In the genomic region with DNA sequence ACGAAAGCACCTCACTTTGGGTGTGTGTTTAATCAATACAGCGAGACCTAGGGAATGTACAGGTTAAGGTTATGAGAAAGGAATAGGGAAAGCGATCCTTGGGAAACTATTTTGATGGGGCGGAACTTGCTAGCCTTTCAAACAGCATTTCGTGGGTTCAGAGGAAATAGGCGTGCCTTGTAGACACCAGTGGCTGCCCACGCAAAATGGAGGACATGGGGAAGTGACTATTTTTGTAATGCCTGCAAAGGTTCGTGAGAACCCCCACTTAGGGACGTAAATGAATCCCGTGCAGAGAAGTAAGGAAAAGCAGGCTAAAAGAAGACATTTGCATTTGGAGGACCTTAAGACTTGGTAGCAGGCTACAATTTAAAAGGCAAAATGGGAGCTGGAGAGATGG, we compare ENCODE assay signal across 10 mouse cellular contexts.
DNase-seq lines count a peak whose midpoint lies in the region; ATAC-seq lines count a peak whose summit lies in the region.
"Had no signal": no experiment of that assay in that cellular context is flagged by ENCODE, and none has a peak within 500 bp of the region (broad histone marks: within the 10 kb centered on the region; RNA-seq: fewer than 3 reads in every experiment).

No protein-coding gene starts in this region.

- 0 out of 2 replicates have a peak overlapping the region, but pooled peaks have one; percentile 8 for H3K27ac ChIP-seq in hindbrain, embryonic 11.5 days (ENCODE audit: low read depth, low read length)
- no peak overlapping the region for H3K27ac ChIP-seq in limb, embryonic 15.5 days
- no peak overlapping the region for H3K27ac ChIP-seq in stomach, embryonic 15.5 days

- peak; percentile 50 for DNase-seq in lung, postnatal 36 days
- DNase-seq in lung, postnatal 10 days, result no peak
- DNase-seq in hindbrain, embryonic 11.5 days (ENCODE audit: low spot score), result no peak
- DNase-seq in adrenal gland, postnatal 4 days (ENCODE audit: low spot score in 2 of 2), result no peak
- DNase-seq: cerebellum, adult 8-10 months; kidney, postnatal 25 days had no signal

- H3K9me3 ChIP-seq in hindbrain, embryonic 11.5 days (ENCODE audit: control insufficient read depth, low read length), result no peaks in the 10 kb centered on the region
- H3K9me3 ChIP-seq in limb, embryonic 15.5 days, result no peaks in the 10 kb centered on the region
- no peaks in the 10 kb centered on the region for H3K9me3 ChIP-seq in stomach, embryonic 15.5 days

- no peak for ATAC-seq in hindbrain, embryonic 11.5 days (ENCODE audit: low FRiP score)
- ATAC-seq in limb, embryonic 15.5 days (ENCODE audit: insufficient number of reproducible peaks, low FRiP score, low TSS enrichment, low read depth), result no peak
- ATAC-seq in stomach, embryonic 15.5 days (ENCODE audit: insufficient read depth, low FRiP score, low read depth), result no peak
- no peak for ATAC-seq in granulocyte monocyte progenitor cell, adult 5-6 weeks (replicated peaks; ENCODE audit: poor library complexity, severe bottlenecking)

- no peak overlapping the region for H3K9ac ChIP-seq in hindbrain, embryonic 11.5 days (ENCODE audit: low read depth, low read length)
- no peak overlapping the region for H3K9ac ChIP-seq in limb, embryonic 15.5 days
- H3K9ac ChIP-seq in stomach, embryonic 15.5 days, result no peak overlapping the region
- H3K9ac ChIP-seq: lung, embryonic 14.5 days had no signal

- no peaks in the 10 kb centered on the region for H3K27me3 ChIP-seq in hindbrain, embryonic 11.5 days (ENCODE audit: control insufficient read depth, insufficient read depth, low read length)
- H3K27me3 ChIP-seq in limb, embryonic 15.5 days, result no peaks in the 10 kb centered on the region
- H3K27me3 ChIP-seq in stomach, embryonic 15.5 days (replicated peaks), result no peaks in the 10 kb centered on the region

- no peaks in the 10 kb centered on the region for H3K4me1 ChIP-seq in hindbrain, embryonic 11.5 days (replicated peaks; ENCODE audit: control insufficient read depth, insufficient read depth, low read length)
- 0 out of 2 replicates have a peak, but pooled peaks cover 6% of the 10 kb centered on the region for H3K4me1 ChIP-seq in limb, embryonic 15.5 days
- 0 out of 2 replicates have a peak, but pooled peaks cover 4% of the 10 kb centered on the region for H3K4me1 ChIP-seq in stomach, embryonic 15.5 days

- no peaks in the 10 kb centered on the region for H3K36me3 ChIP-seq in hindbrain, embryonic 11.5 days (ENCODE audit: control insufficient read depth, insufficient read depth, low read length)
- no peaks in the 10 kb centered on the region for H3K36me3 ChIP-seq in limb, embryonic 15.5 days
- H3K36me3 ChIP-seq in stomach, embryonic 15.5 days, result no peaks in the 10 kb centered on the region

- no peak overlapping the region for H3K4me2 ChIP-seq in hindbrain, embryonic 11.5 days (replicated peaks; ENCODE audit: low read depth, low read length)
- H3K4me2 ChIP-seq in limb, embryonic 15.5 days, result peak overlapping the region; percentile 28; the same call in 1 of the 2 replicates
- peak overlapping the region; percentile 33; the same call in 1 of the 2 replicates for H3K4me2 ChIP-seq in stomach, embryonic 15.5 days

- no peak overlapping the region for H3K4me3 ChIP-seq in hindbrain, embryonic 11.5 days (ENCODE audit: low read depth, low read length)
- no peak overlapping the region for H3K4me3 ChIP-seq in limb, embryonic 15.5 days
- no peak overlapping the region for H3K4me3 ChIP-seq in stomach, embryonic 15.5 days (replicated peaks)

- 87% methylated on average over 10 of the region's 10 CpGs for WGBS in hindbrain, embryonic 11.5 days
- 67% methylated on average over 10 of the region's 10 CpGs for WGBS in limb, embryonic 15.5 days
- WGBS in stomach, embryonic 15.5 days, result 70% methylated on average over 10 of the region's 10 CpGs
